Mouse (Mus musculus): Measurements from ENCODE around the gene Aff3.

GRCm38 (mm10) chr1:38418181-38419032 lies 246.3 kb downstream of the Aff3 start:
- no peak for TF ChIP-seq CTCF (IDR thresholded peaks at IDR 0.05; ENCODE audit: low read depth)
- no peak for TF ChIP-seq EP300 (optimal IDR thresholded peaks at IDR 0.05)

All from stomach, postnatal 0 days (tissue).